Mouse (Mus musculus): ENCODE results near the gene Ehmt1.

DNA sequence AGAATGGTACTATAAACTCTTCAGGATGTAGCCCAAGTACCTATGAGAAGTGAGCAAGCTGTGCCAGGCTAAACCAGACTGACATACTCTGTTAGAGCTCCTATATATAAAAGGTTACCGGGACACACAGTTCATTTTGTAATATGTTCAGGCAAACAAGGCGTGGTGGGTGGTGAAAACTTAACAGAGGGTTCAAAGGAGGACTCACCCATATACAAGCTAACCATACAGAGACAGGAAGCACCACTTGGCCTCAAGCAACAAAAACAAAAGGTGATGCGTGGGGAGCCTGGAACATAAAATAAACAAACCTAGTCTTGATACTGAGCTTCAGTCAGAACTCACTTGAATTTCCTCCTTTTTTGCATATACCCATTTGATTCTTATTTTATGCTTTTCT, 88.8 kb downstream of the Ehmt1 start:
- TF ChIP-seq CTCF (IDR thresholded peaks at IDR 0.05; ENCODE audit: borderline replicate concordance, control insufficient read depth, extremely low read depth, insufficient read depth, low read length, poor library complexity) (no peak), POLR2A (IDR thresholded peaks at IDR 0.05; ENCODE audit: control insufficient read depth, extremely low read depth, insufficient read depth, low read length, poor library complexity) (no peak)

Measured in thymus, adult 2 months (tissue).